Mouse (Mus musculus) testis, adult 2 months (tissue): ENCODE results near the gene Wdr1.

ENCODE experiments used
- CTCF ChIP-seq: fragments of 200-500 bp; IDR thresholded peaks from 2 replicates; pipeline ENCODE4 v1.5.1; 2012; ENCODE audit warnings: low read depth, mild to moderate bottlenecking, inconsistent platforms, low read length, moderate library complexity; ENCODE audit not compliant: control insufficient read depth, insufficient read depth, insufficient replicate concordance
- POLR2A ChIP-seq: fragments of 200-500 bp; IDR thresholded peaks from 2 replicates; pipeline ENCODE4 v1.6.1; 2012; ENCODE audit warnings: low read depth, mild to moderate bottlenecking, inconsistent platforms, low read length, moderate library complexity; ENCODE audit not compliant: control insufficient read depth

- TF ChIP-seq POLR2A: no peak
- TF ChIP-seq CTCF: no peak
Observed at GRCm38 (mm10) chr5:38520838-38521237, 42.2 kb downstream of the Wdr1 start.
